Mouse (Mus musculus) right cerebral cortex, postnatal 25 days (tissue): ENCODE measurements around the gene Kansl3.

Experiments
- DNase-seq: peaks from one replicate; pipeline ENCODE4 v3.0.0; 2022

The Kansl3 gene

GRCm38 (mm10) chr1:36321164-36321563 is 47.8 kb downstream of the Kansl3 start:
- no peak for DNase-seq

GRCm38 (mm10) chr1:36315776-36316100 is 53.2 kb downstream of the Kansl3 start:
- DNase-seq, result no peak

DNA sequence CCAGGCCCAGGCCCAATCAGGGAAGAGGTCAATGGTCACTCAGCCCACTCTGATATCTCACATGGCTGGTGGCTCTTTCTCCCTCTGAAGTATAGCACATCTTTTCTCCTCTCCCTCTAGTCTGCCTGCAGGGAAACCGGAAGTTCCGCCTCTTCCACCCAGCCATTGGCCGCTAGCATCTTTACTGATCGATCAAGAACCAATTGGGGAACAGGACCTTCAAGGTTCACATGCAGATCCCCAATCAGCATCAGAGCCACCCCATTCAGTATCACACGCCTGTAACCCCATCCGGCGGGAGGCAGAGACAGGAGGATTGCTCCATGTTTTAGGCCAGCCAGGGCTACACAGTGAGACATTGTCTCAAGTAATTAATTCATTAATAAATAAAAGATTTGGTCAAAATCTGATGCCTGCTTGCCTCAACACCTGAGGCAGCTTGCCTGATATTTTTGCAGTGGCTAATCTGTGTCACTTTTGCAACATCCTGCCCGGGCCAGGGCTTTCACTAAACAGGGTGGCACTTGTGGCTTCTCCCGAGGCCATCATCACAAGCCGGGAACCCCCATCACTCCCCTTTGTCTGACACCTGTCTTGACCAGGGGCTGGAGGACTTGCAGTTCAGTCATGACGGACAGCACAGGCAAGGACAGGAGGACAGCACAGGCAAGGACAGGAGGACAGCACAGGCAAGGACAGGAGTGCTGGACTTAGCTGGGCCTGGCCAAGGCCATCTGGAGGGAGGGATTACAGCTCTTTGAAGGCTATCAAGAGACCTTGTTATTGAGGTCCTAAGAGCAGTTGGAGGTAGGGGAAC is 53.8 kb downstream of the Kansl3 start:
- no peak for DNase-seq

DNA sequence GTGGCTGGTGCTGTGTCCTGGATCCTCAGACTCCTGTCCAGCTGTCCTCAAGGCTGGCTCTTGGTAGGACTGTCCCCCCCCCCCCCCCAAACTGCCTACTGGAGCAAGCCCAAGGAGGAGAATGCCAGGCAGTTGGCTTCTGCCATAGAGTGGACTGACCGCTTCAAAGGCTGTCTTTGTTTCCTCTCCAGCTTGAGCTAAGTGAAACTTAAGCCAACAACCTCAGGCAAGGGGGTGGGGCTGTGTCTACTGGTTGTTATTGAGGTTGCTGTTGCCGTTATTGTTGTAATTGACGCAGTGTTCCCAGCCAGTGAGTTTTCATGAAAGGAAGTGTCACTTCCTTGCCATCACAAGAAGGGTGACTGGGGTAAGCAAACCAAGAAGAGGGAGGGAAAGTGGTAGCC is 59.5 kb downstream of the Kansl3 start:
- DNase-seq, result no peak

DNA sequence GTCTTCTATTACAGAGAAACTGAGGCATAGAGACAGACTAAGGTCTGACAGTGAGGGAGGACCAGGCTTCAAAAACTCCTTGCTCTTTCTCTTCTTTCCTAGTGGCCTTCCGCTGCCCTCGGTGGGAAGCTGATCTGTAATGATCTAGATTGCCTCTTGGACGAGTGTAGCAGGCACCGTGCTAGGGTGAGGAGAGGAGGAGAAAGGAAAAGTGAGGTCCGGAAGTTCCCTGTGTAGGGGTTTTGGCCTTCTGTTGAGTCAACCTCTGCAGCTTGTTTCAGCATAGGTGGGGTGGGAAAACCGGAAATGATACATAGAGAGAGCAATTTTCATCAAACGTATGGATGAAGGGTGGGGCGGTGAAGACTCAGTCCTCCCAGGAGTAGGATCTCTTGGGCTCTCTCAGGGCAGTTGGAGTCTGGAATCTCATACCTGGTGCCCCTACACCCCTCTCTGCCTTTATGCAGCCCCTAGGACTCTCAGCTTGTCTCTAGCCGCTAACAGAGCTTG is 60.0 kb downstream of the Kansl3 start:
- DNase-seq, result no peak

DNA sequence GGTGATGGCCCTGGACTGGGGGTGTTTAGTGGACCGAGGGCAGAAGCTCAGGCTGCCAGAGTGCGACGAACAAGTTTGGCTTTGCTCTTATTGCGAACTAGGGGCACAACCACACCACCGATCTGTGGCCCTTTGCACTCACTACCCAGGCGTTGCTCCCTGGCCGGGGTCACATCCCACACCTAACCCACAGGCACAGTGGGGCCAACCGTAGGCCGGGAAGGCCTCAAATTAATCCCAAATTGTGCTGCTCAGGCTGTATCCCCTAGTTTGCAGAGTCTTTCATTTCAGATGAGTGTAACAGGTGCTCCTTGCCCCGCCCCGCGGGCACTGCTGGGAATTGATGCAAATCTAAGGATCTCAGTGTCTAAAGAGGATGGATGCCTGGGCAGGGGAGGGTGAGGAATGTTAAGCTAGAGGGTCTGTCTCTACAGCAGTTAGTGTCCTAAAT is 60.5 kb downstream of the Kansl3 start:
- no peak for DNase-seq

GRCm38 (mm10) chr1:36307495-36308280 is 61.3 kb downstream of the Kansl3 start, which contains the start of gene Arid5a:
Arid5a (plus strand) TSS chr1:36307733.
- peak; percentile 83 for DNase-seq

DNA sequence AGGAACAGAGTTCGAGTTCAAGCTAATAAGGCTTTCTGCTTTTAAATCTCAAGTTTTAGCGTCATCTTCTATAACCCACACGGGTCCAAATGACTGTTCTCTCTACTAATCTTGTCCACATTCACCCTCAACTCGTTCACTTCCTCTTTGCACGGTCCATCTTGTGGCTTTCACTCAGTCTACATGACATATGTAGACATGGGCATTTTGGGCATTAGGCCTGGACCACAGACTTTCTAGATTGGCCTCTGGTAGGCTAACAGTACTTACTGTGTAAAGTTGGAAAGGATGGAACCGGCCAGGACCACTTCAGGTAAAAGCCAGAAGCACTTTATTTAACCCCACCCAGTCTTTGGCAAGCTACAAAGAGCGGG is 61.9 kb downstream of the Kansl3 start:
- DNase-seq, result no peak

GRCm38 (mm10) chr1:36306120-36306519 is 62.9 kb downstream of the Kansl3 start:
- no peak for DNase-seq

- no peak for DNase-seq
These were observed 64.2 kb downstream of the Kansl3 start for GRCm38 (mm10) chr1:36304764-36305163.

GRCm38 (mm10) chr1:36303381-36304320 is 65.3 kb downstream of the Kansl3 start:
- peak; percentile 83 for DNase-seq

- DNase-seq, result no peak
These were observed 66.0 kb downstream of the Kansl3 start for GRCm38 (mm10) chr1:36302957-36303356.

DNA sequence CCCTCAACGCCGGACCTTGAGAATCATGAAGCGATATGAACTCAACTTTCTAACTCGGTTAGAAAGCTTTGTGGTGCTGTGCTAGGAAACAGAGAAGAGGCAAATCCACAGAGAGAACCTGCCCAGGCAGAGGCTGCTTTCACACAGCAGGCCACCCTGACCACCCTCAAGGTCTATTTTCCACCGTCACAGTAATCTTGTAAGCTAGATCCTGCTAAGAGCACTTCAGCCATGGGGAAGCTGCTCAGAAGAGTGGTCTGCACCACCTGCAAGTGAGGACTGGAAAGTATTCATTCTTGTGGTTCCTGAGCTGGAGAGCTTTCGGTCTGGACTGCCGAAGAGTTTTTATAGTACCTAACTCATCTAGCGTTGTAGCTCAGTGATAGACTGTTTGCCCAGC is 66.7 kb downstream of the Kansl3 start:
- DNase-seq, result no peak

GRCm38 (mm10) chr1:36300486-36300885 is 68.5 kb downstream of the Kansl3 start:
- no peak for DNase-seq

DNA sequence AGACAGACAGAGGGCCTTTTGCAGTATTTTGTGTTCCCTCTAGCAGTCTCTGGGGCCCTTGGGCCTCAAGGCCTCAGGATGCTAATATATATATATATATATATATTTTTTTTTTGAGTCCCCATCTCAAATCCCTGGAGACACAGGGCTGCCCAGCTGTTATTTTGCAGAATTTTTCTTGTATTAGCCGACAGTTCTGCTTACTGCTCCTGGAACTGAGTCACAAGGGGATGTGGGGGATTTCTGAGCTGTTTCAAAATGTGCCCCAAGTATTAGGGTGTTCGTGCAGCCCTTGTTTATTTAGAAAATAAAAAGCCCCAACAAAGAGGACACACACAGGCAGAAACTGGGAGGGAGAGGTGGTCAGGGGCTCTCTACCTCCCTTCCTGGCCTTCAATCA is 69.3 kb downstream of the Kansl3 start:
- DNase-seq, result no peak

DNA sequence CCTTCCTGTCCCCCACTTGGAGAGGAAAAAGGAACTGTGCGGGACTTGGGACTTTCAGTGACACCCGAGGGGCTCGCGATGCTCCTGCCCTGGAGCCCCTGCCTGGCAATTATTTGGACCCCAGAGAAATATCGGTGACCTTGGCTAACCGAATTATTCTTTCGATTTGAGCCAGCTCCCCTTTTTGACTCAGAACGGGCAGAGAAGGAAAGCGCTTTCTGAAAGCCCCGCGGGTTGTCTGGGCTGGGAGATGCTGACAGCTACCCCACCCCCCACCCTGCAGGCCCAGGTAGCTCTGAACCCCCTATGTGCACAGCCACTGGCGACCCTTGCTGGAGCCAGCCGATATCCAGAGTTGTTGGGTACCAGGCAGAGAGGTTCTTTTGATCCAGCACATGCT is 69.9 kb downstream of the Kansl3 start:
- DNase-seq, result no peak

GRCm38 (mm10) chr1:36298107-36298506 is 70.9 kb downstream of the Kansl3 start:
- DNase-seq, result no peak

- DNase-seq, result no peak
These were observed 72.4 kb downstream of the Kansl3 start for GRCm38 (mm10) chr1:36296466-36297149.

GRCm38 (mm10) chr1:36294402-36294801 is 74.6 kb downstream of the Kansl3 start:
- DNase-seq, result no peak

DNA sequence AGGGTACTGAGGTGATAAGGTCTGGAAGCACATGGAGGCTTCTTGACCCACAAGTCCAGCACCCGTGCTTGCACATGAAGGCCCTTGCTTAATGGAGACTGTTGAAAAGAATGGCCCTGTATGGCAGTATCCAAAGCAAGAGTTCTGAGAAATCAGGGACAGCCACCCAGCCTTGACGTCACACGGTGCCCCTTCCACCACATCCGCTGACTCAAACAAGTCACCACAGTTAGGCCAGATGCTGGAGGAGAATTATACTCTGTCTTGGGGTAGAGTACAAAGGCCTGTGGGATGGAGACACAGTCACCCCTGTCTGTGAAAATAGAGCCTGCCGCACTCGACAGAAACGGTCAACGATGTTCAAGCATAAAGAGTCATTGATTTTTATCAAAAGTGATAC is 75.5 kb downstream of the Kansl3 start:
- DNase-seq, result no peak
